Mouse (Mus musculus) CH12.LX (cell line): ENCODE data around the gene Neurog1. TPM values are rescaled to one million over a fixed set of nuclear protein-coding genes. Genes with fewer than 3 reads are reported as not detected.

Experiments used
- DNase-seq: peaks from one replicate; pipeline ENCODE4 v3.0.0-alpha.2; 2013; ENCODE audit errors: extremely low read depth
- H3K27ac ChIP-seq: 2 replicates; pipeline ENCODE4 v1.5.1; 2012; ENCODE audit warnings: low read depth, mild to moderate bottlenecking, control low read depth, moderate library complexity; ENCODE audit not compliant: insufficient read depth
- H3K27me3 ChIP-seq: replicated peaks from 2 replicates; pipeline ENCODE3; 2012; ENCODE audit warnings: inconsistent platforms
- H3K36me3 ChIP-seq, 2 experiments: replicated peaks in 1 of 2; 2 replicates each; pipeline versions ENCODE3 to v1.6.1; 2012; ENCODE audit warnings: inconsistent platforms in 1 of 2, low read length in 1 of 2, mild to moderate bottlenecking in 1 of 2, mixed read lengths in 1 of 2, moderate library complexity in 1 of 2; ENCODE audit not compliant: control insufficient read depth in 1 of 2, insufficient read depth in 1 of 2
- H3K4me1 ChIP-seq, 2 experiments: 2 replicates each; pipeline ENCODE4 v1.6.1; 2012; ENCODE audit warnings: inconsistent platforms in 1 of 2, moderate library complexity in 1 of 2; ENCODE audit not compliant: insufficient read depth in 2 of 2, control insufficient read depth in 1 of 2
- H3K4me2 ChIP-seq: 2 replicates; pipeline ENCODE4 v1.6.1; 2012; ENCODE audit warnings: low read depth, mild to moderate bottlenecking, control low read depth; ENCODE audit not compliant: poor library complexity, insufficient read depth, severe bottlenecking
- H3K4me3 ChIP-seq, 3 experiments: fragments of 150-350 bp in 1 of 3; sonication (generic) in 1 of 3; replicated peaks in 1 of 3; 2 replicates each; pipeline versions ENCODE3 to v1.5.1; 2011 to 2012; ENCODE audit warnings: low read depth in 2 of 3, low read length in 2 of 3, mild to moderate bottlenecking in 2 of 3, moderate library complexity in 2 of 3, control low read depth in 1 of 3, improper control_type of control experiment in 1 of 3, inconsistent platforms in 1 of 3, mixed read lengths in 1 of 3; ENCODE audit not compliant: poor library complexity in 1 of 3
- H3K79me2 ChIP-seq: replicated peaks from 2 replicates; pipeline ENCODE4 v1.6.1; 2012; ENCODE audit warnings: mild to moderate bottlenecking, moderate library complexity; ENCODE audit not compliant: control insufficient read depth, poor library complexity, insufficient read depth, severe bottlenecking; ENCODE audit errors: extremely low read depth
- H3K9ac ChIP-seq: 2 replicates; pipeline ENCODE4 v1.6.1; 2012; ENCODE audit warnings: low read depth, mild to moderate bottlenecking, control low read depth, moderate library complexity; ENCODE audit not compliant: insufficient read depth
- H3K9me3 ChIP-seq: replicated peaks from 2 replicates; pipeline ENCODE3; 2012; ENCODE audit warnings: low read length, inconsistent platforms, mixed read lengths
- CHD1 ChIP-seq: IDR thresholded peaks from 2 replicates; pipeline ENCODE4 v1.6.1; 2012; ENCODE audit warnings: low read depth, low read length, improper control_type of control experiment, inconsistent platforms
- E2F4 ChIP-seq: IDR thresholded peaks from 2 replicates; pipeline ENCODE4 v1.6.1; 2011; ENCODE audit warnings: low read depth, low read length, improper control_type of control experiment; ENCODE audit not compliant: insufficient replicate concordance
- GABPA ChIP-seq: IDR thresholded peaks from 2 replicates; pipeline ENCODE4 v1.6.1; 2012; ENCODE audit warnings: low read depth, low read length, improper control_type of control experiment, inconsistent platforms; ENCODE audit not compliant: insufficient replicate concordance
- JUN ChIP-seq: IDR thresholded peaks from 2 replicates; pipeline ENCODE4 v1.6.1; 2011; ENCODE audit warnings: low read depth, mild to moderate bottlenecking, low read length, improper control_type of control experiment, moderate library complexity; ENCODE audit not compliant: insufficient read depth
- JUND ChIP-seq: conservative IDR thresholded peaks from 2 replicates; pipeline ENCODE4 v1.6.1; 2011; ENCODE audit warnings: low read depth, low read length, improper control_type of control experiment
- KAT2A ChIP-seq: IDR thresholded peaks from 2 replicates; pipeline ENCODE4 v1.6.1; 2012; ENCODE audit warnings: low read length, improper control_type of control experiment, inconsistent platforms; ENCODE audit not compliant: insufficient replicate concordance
- MAX ChIP-seq: IDR thresholded peaks from 2 replicates; pipeline ENCODE4 v1.6.1; 2011; ENCODE audit warnings: low read length, improper control_type of control experiment
- POLR2A ChIP-seq: IDR thresholded peaks from 2 replicates; pipeline ENCODE4 v1.6.1; 2011; ENCODE audit warnings: low read depth, mild to moderate bottlenecking, improper control_type of control experiment, low read length
- RAD21 ChIP-seq: IDR thresholded peaks from 2 replicates; pipeline ENCODE4 v1.6.1; 2011; ENCODE audit warnings: low read depth, mild to moderate bottlenecking, low read length, improper control_type of control experiment, moderate library complexity
- SIN3A ChIP-seq: IDR thresholded peaks from 2 replicates; pipeline ENCODE4 v1.6.1; 2012; ENCODE audit warnings: low read length, improper control_type of control experiment, inconsistent platforms
- TBP ChIP-seq: conservative IDR thresholded peaks from 2 replicates; pipeline ENCODE4 v1.6.1; 2011; ENCODE audit warnings: low read depth, low read length, improper control_type of control experiment
- TCF12 ChIP-seq: IDR thresholded peaks from 2 replicates; pipeline ENCODE4 v1.6.1; 2014; ENCODE audit warnings: low read depth, mild to moderate bottlenecking, inconsistent platforms, low read length, improper control_type of control experiment
- USF2 ChIP-seq: conservative IDR thresholded peaks from 2 replicates; pipeline ENCODE4 v1.6.1; 2011; ENCODE audit warnings: low read depth, low read length, improper control_type of control experiment
- ZC3H11A ChIP-seq: IDR thresholded peaks from 2 replicates; pipeline ENCODE4 v1.6.1; 2012; ENCODE audit warnings: low read depth, mild to moderate bottlenecking, inconsistent platforms, low read length, improper control_type of control experiment
- ZMIZ1 ChIP-seq: IDR thresholded peaks from 2 replicates; pipeline ENCODE4 v1.6.1; 2012; ENCODE audit warnings: low read depth, mild to moderate bottlenecking, inconsistent platforms, low read length, improper control_type of control experiment
- dilution Hi-C: fragments of 300-500 bp; cut with MboI; formaldehyde crosslinking; loops from 2 replicates; pipeline ENCODE4 v1.14.3; 2020; ENCODE audit warnings: low sequenced_read_pairs; ENCODE audit not compliant: extremely low pct_unique_long_range_greater_than_20kb, extremely low pct_ligation_motif_present
- in situ Hi-C: fragments of 300-500 bp; cut with MboI; formaldehyde crosslinking; loops from 3 replicates; pipeline ENCODE4 v1.14.3; 2019; ENCODE audit warnings: low sequenced_read_pairs, low pct_ligation_motif_present, low pct_unique_long_range_greater_than_20kb, mixed read lengths
- polyA plus RNA-seq: library from polyadenylated mRNA; unstranded; fragments of >175 nt; gene quantifications from 2 replicates; pipeline ENCODE4 v1.2.1, GENCODE M21; 2012; ENCODE audit warnings: low read depth; ENCODE audit not compliant: insufficient read length
- total RNA-seq, 2 experiments: library from RNA; depleted of rRNA; stranded (reverse); fragments of 300-350 nt in 1 of 2; fragments of >200 nt in 1 of 2; gene quantifications; 2 replicates each; pipeline ENCODE4 v1.2.3; 2012 to 2014

The Neurog1 gene
- total and polyA plus RNA-seq, 3 experiments: not detected

- no peak overlapping the region for H3K4me2 ChIP-seq
- no peak for DNase-seq
- peaks cover 84% of the 10 kb centered on the region for H3K27me3 ChIP-seq
- no peaks in the 10 kb centered on the region for H3K36me3 ChIP-seq
- no peak overlapping the region for H3K27ac ChIP-seq
- H3K79me2 ChIP-seq: no peaks in the 10 kb centered on the region
- H3K4me3 ChIP-seq: no peak overlapping the region
- H3K4me1 ChIP-seq: no peaks in the 10 kb centered on the region
- H3K9me3 ChIP-seq: peaks cover 13% of the 10 kb centered on the region
- in situ Hi-C loops: loop anchor here (25.0 kb wide), 1 partner anchor 391 kb away; no protein-coding TSS in a partner anchor
- no peak overlapping the region for H3K9ac ChIP-seq
- TF ChIP-seq ZC3H11A: no peak
- no peak for TF ChIP-seq CHD1
- TF ChIP-seq POLR2A: no peak
- TF ChIP-seq TBP: no peak
- dilution Hi-C loops: no loop called here
These were observed 44.7 kb upstream of the Neurog1 start for GRCm38 (mm10) chr13:56296659-56297020.

- H3K4me1 ChIP-seq: peaks cover 0 to 2% of the 10 kb centered on the region in 2 experiments; a peak in 1 of 4 replicates
- H3K4me2 ChIP-seq: no peak within 1 kb of the TSS
- H3K27me3 ChIP-seq: peaks cover 84% of the 10 kb centered on the region
- DNase-seq: no peak
- no peaks in the 10 kb centered on the region for H3K79me2 ChIP-seq
- H3K9me3 ChIP-seq: peaks cover 13% of the 10 kb centered on the region
- no peak within 1 kb of the TSS for H3K27ac ChIP-seq
- TF ChIP-seq SIN3A (no peak), ZC3H11A (no peak)
- H3K9ac ChIP-seq: no peak within 1 kb of the TSS
- no peaks in the 10 kb centered on the region for H3K36me3 ChIP-seq
- no peak within 1 kb of the TSS for H3K4me3 ChIP-seq
- dilution Hi-C loops: no loop called here
- in situ Hi-C loops: loop anchor here (25.0 kb wide), 1 partner anchor 391 kb away; no protein-coding TSS in a partner anchor
These were observed 44.1 kb upstream of the Neurog1 start, which contains the start of gene Cxcl14 for GRCm38 (mm10) chr13:56295943-56296658. Cxcl14 (minus strand) TSS chr13:56296551.

GRCm38 (mm10) chr13:56295586-56295942, 43.6 kb upstream of the Neurog1 start:
- DNase-seq: no peak
- Histone ChIP-seq H3K4me3 (no peak overlapping the region), H3K36me3 (no peaks in the 10 kb centered on the region), H3K4me1 (peaks cover 0 to 3% of the 10 kb centered on the region in 2 experiments; a peak in 1 of 4 replicates), H3K9me3 (peaks cover 13% of the 10 kb centered on the region), H3K27me3 (peaks cover 82% of the 10 kb centered on the region), H3K27ac (no peak overlapping the region), H3K4me2 (no peak overlapping the region), H3K9ac (no peak overlapping the region), H3K79me2 (no peaks in the 10 kb centered on the region)
- in situ Hi-C loops (loop anchor here (25.0 kb wide), 1 partner anchor 392 kb away; no protein-coding TSS in a partner anchor), dilution Hi-C loops (no loop called here)
- no peak for TF ChIP-seq POLR2A
- no peak for TF ChIP-seq USF2
- TF ChIP-seq GABPA: no peak
- TF ChIP-seq ZC3H11A: no peak
- no peak for TF ChIP-seq TBP
- no peak for TF ChIP-seq MAX
- no peak for TF ChIP-seq SIN3A
- no peak for TF ChIP-seq JUND
- no peak for TF ChIP-seq TCF12
- TF ChIP-seq E2F4: no peak
- no peak for TF ChIP-seq ZMIZ1
- TF ChIP-seq KAT2A: no peak
- TF ChIP-seq RAD21: no peak
- no peak for TF ChIP-seq JUN
